Mouse (Mus musculus) ovary, postnatal 36 days (tissue): Measurements from ENCODE around the gene Gm28038.

ENCODE experiments used
- DNase-seq: peaks from one replicate; pipeline ENCODE4 v3.0.0; 2022; ENCODE audit warnings: low spot score, mixed read lengths

The Gm28038 gene

GRCm38 (mm10) chr2:30280743-30281142 is at the start of gene Gm28038:
TSS of gene Gm28038 (plus strand) at chr2:30281043.
- DNase-seq: no peak

GRCm38 (mm10) chr2:30235593-30235992 is 45.2 kb upstream of the Gm28038 start:
- DNase-seq: no peak

GRCm38 (mm10) chr2:30236426-30237198 is 44.2 kb upstream of the Gm28038 start:
- DNase-seq: no peak

GRCm38 (mm10) chr2:30237199-30237880 is 43.5 kb upstream of the Gm28038 start, which contains the start of gene Lrrc8a:
TSS of gene Lrrc8a (plus strand) at chr2:30237715.
- DNase-seq: peak; percentile 100

GRCm38 (mm10) chr2:30237881-30238280 is 43.0 kb upstream of the Gm28038 start:
- peak; percentile 81 for DNase-seq

GRCm38 (mm10) chr2:30238906-30239465 is 41.9 kb upstream of the Gm28038 start:
- DNase-seq: no peak

GRCm38 (mm10) chr2:30239777-30240176 is 41.1 kb upstream of the Gm28038 start:
- no peak for DNase-seq

- DNase-seq: no peak
Measured at GRCm38 (mm10) chr2:30240267-30240666, 40.6 kb upstream of the Gm28038 start, which contains the start of gene Gm28035. TSS of gene Gm28035 (plus strand) at chr2:30240567.

GRCm38 (mm10) chr2:30242509-30242908 is 38.3 kb upstream of the Gm28038 start:
- peak; percentile 37 for DNase-seq

- DNase-seq: no peak
Measured at GRCm38 (mm10) chr2:30243391-30243790, 37.5 kb upstream of the Gm28038 start.

GRCm38 (mm10) chr2:30244595-30245178 is 36.2 kb upstream of the Gm28038 start:
- no peak for DNase-seq

- no peak for DNase-seq
Measured at GRCm38 (mm10) chr2:30247036-30247435, 33.8 kb upstream of the Gm28038 start.

- no peak for DNase-seq
Measured at GRCm38 (mm10) chr2:30247681-30248080, 33.2 kb upstream of the Gm28038 start.

- DNase-seq: no peak
Measured at GRCm38 (mm10) chr2:30249182-30249581, 31.7 kb upstream of the Gm28038 start.

GRCm38 (mm10) chr2:30250166-30251128 is 30.4 kb upstream of the Gm28038 start:
- no peak for DNase-seq

GRCm38 (mm10) chr2:30251417-30252104 is 29.3 kb upstream of the Gm28038 start:
- no peak for DNase-seq

GRCm38 (mm10) chr2:30252521-30252920 is 28.3 kb upstream of the Gm28038 start:
- DNase-seq: no peak

GRCm38 (mm10) chr2:30253809-30254208 is 27.0 kb upstream of the Gm28038 start:
- no peak for DNase-seq

GRCm38 (mm10) chr2:30255631-30256395 is 25.0 kb upstream of the Gm28038 start:
- DNase-seq: no peak
